Mouse (Mus musculus): ENCODE data around the gene Fads1. TPM values are rescaled to one million over a fixed set of nuclear protein-coding genes. Genes with fewer than 3 reads are reported as not detected.

The Fads1 gene
- 38.6 and 77.2 TPM in 2 replicates for polyA plus RNA-seq (2012; rRNA removed; ENCODE audit: low replicate concordance)

GRCm38 (mm10) chr19:10182670-10183298 lies at the start of gene Fads1:
Gene Fads1 (plus strand): TSS chr19:10182888.

GRCm38 (mm10) chr19:10203848-10204615 lies 21.3 kb downstream of the Fads1 start, which contains the start of the genes Tmem258 and Fen1:
Gene Tmem258 (plus strand): TSS chr19:10204014.
Gene Fen1 (minus strand): TSS chr19:10204169.

GRCm38 (mm10) chr19:10240654-10241305 lies 58.1 kb downstream of the Fads1 start, which contains the start of gene Myrf:
Gene Myrf (minus strand): TSS chr19:10240748.

Other genes with a start within 250 kb of the Fads1 start
- gene Fth1, start 202.3 kb upstream of the Fads1 start, polyA plus RNA-seq (2012; rRNA removed; ENCODE audit: low replicate concordance) = 2,651 and 3,085 TPM in 2 replicates
- 1.4 and 2.2 TPM in 2 replicates for gene Best1, start 181.3 kb upstream of the Fads1 start, polyA plus RNA-seq (2012; rRNA removed; ENCODE audit: low replicate concordance)
- gene Rab3il1, start 181.2 kb upstream of the Fads1 start, polyA plus RNA-seq (2012; rRNA removed; ENCODE audit: low replicate concordance) = 43.1 and 45.3 TPM in 2 replicates
- gene Fads3, start 141.3 kb upstream of the Fads1 start, polyA plus RNA-seq (2012; rRNA removed; ENCODE audit: low replicate concordance) = 321 and 1,478 TPM in 2 replicates
- 27.4 and 79.0 TPM in 2 replicates for gene Fads2, start 81.1 kb upstream of the Fads1 start, polyA plus RNA-seq (2012; rRNA removed; ENCODE audit: low replicate concordance)
- gene Tmem258, start 21.1 kb downstream of the Fads1 start, polyA plus RNA-seq (2012; rRNA removed; ENCODE audit: low replicate concordance) = 93.3 and 125 TPM in 2 replicates
- gene Fen1, start 21.3 kb downstream of the Fads1 start, polyA plus RNA-seq (2012; rRNA removed; ENCODE audit: low replicate concordance) = 5.2 and 16.2 TPM in 2 replicates
- gene Myrf, start 57.9 kb downstream of the Fads1 start, polyA plus RNA-seq (2012; rRNA removed; ENCODE audit: low replicate concordance) = 6.1 and 19.3 TPM in 2 replicates
- gene Dagla, start 122.0 kb downstream of the Fads1 start, polyA plus RNA-seq (2012; rRNA removed; ENCODE audit: low replicate concordance) = 13.0 and 13.4 TPM in 2 replicates
- gene Syt7, start 206.2 kb downstream of the Fads1 start, polyA plus RNA-seq (2012; rRNA removed; ENCODE audit: low replicate concordance) = 5.1 and 7.2 TPM in 2 replicates